Mouse (Mus musculus): ENCODE results near the gene Rftn2. TPM values are rescaled to one million over a fixed set of nuclear protein-coding genes. Genes with fewer than 3 reads are reported as not detected.
A peak's percentile ranks its signal among the peaks of the same experiment; 100 is the strongest.

Rftn2 gene
- polyA plus RNA-seq, 1 experiment, result 20.8 TPM

GRCm38 (mm10) chr1:55182392-55182791, 44.2 kb downstream of the Rftn2 start:
- H3K4me3 ChIP-seq (ENCODE audit: insufficient read depth, low read length), result no peak overlapping the region
- no peak for TF ChIP-seq POLR2A (IDR thresholded peaks at IDR 0.05; ENCODE audit: extremely low read depth, insufficient read depth, low read length)
- TF ChIP-seq CTCF (IDR thresholded peaks at IDR 0.05; ENCODE audit: extremely low read depth, insufficient read depth, low read length), result no peak
- H3K4me1 ChIP-seq (ENCODE audit: control insufficient read depth, insufficient read depth, low read length), result no peaks in the 10 kb centered on the region
- no peak overlapping the region for H3K27ac ChIP-seq (ENCODE audit: insufficient read depth, low read length)

GRCm38 (mm10) chr1:55179917-55180566, 46.5 kb downstream of the Rftn2 start:
- TF ChIP-seq POLR2A (IDR thresholded peaks at IDR 0.05; ENCODE audit: extremely low read depth, insufficient read depth, low read length) (no peak), CTCF (IDR thresholded peaks at IDR 0.05; ENCODE audit: extremely low read depth, insufficient read depth, low read length) (no peak)
- Histone ChIP-seq H3K4me3 (ENCODE audit: insufficient read depth, low read length) (no peak overlapping the region), H3K27ac (ENCODE audit: insufficient read depth, low read length) (no peak overlapping the region), H3K4me1 (ENCODE audit: control insufficient read depth, insufficient read depth, low read length) (no peaks in the 10 kb centered on the region)

GRCm38 (mm10) chr1:55174558-55175034, 52.0 kb downstream of the Rftn2 start:
- H3K4me1 ChIP-seq (ENCODE audit: control insufficient read depth, insufficient read depth, low read length), result no peaks in the 10 kb centered on the region

GRCm38 (mm10) chr1:55173720-55174557, 52.6 kb downstream of the Rftn2 start:
- Histone ChIP-seq H3K27ac (ENCODE audit: insufficient read depth, low read length) (no peak overlapping the region), H3K4me1 (ENCODE audit: control insufficient read depth, insufficient read depth, low read length) (no peaks in the 10 kb centered on the region), H3K4me3 (ENCODE audit: insufficient read depth, low read length) (no peak overlapping the region)
- TF ChIP-seq POLR2A (IDR thresholded peaks at IDR 0.05; ENCODE audit: extremely low read depth, insufficient read depth, low read length), result no peak
- TF ChIP-seq CTCF (IDR thresholded peaks at IDR 0.05; ENCODE audit: extremely low read depth, insufficient read depth, low read length), result no peak

More at GRCm38 (mm10) chr1:55174558-55175034, 52.0 kb downstream of the Rftn2 start:
- H3K4me3 ChIP-seq (ENCODE audit: insufficient read depth, low read length), result no peak overlapping the region
- no peak for TF ChIP-seq POLR2A (IDR thresholded peaks at IDR 0.05; ENCODE audit: extremely low read depth, insufficient read depth, low read length)
- TF ChIP-seq CTCF (IDR thresholded peaks at IDR 0.05; ENCODE audit: extremely low read depth, insufficient read depth, low read length), result no peak
- no peak overlapping the region for H3K27ac ChIP-seq (ENCODE audit: insufficient read depth, low read length)

GRCm38 (mm10) chr1:55171361-55172325, 54.9 kb downstream of the Rftn2 start:
- Histone ChIP-seq H3K4me1 (ENCODE audit: control insufficient read depth, insufficient read depth, low read length) (no peaks in the 10 kb centered on the region), H3K27ac (ENCODE audit: insufficient read depth, low read length) (no peak overlapping the region), H3K4me3 (ENCODE audit: insufficient read depth, low read length) (peak overlapping the region; percentile 22)
- TF ChIP-seq CTCF (IDR thresholded peaks at IDR 0.05; ENCODE audit: extremely low read depth, insufficient read depth, low read length) (no peak), POLR2A (IDR thresholded peaks at IDR 0.05; ENCODE audit: extremely low read depth, insufficient read depth, low read length) (no peak)

- no peak overlapping the region for H3K27ac ChIP-seq (ENCODE audit: insufficient read depth, low read length)
- no peaks in the 10 kb centered on the region for H3K4me1 ChIP-seq (ENCODE audit: control insufficient read depth, insufficient read depth, low read length)
- H3K4me3 ChIP-seq (ENCODE audit: insufficient read depth, low read length), result no peak overlapping the region
- TF ChIP-seq CTCF (IDR thresholded peaks at IDR 0.05; ENCODE audit: extremely low read depth, insufficient read depth, low read length) (no peak), POLR2A (IDR thresholded peaks at IDR 0.05; ENCODE audit: extremely low read depth, insufficient read depth, low read length) (no peak)
Measured at GRCm38 (mm10) chr1:55168591-55168990, 58.0 kb downstream of the Rftn2 start.

- Histone ChIP-seq H3K4me3 (ENCODE audit: insufficient read depth, low read length) (no peak overlapping the region), H3K27ac (ENCODE audit: insufficient read depth, low read length) (no peak overlapping the region), H3K4me1 (ENCODE audit: control insufficient read depth, insufficient read depth, low read length) (no peaks in the 10 kb centered on the region)
- TF ChIP-seq POLR2A (IDR thresholded peaks at IDR 0.05; ENCODE audit: extremely low read depth, insufficient read depth, low read length), result no peak
- no peak for TF ChIP-seq CTCF (IDR thresholded peaks at IDR 0.05; ENCODE audit: extremely low read depth, insufficient read depth, low read length)
Measured at GRCm38 (mm10) chr1:55167560-55167959, 59.0 kb downstream of the Rftn2 start.

GRCm38 (mm10) chr1:55164005-55164404, 62.6 kb downstream of the Rftn2 start:
- Histone ChIP-seq H3K4me3 (ENCODE audit: insufficient read depth, low read length) (no peak overlapping the region), H3K4me1 (ENCODE audit: control insufficient read depth, insufficient read depth, low read length) (peaks cover 3% of the 10 kb centered on the region; the same call in 1 of the 2 replicates), H3K27ac (ENCODE audit: insufficient read depth, low read length) (no peak overlapping the region)
- TF ChIP-seq POLR2A (IDR thresholded peaks at IDR 0.05; ENCODE audit: extremely low read depth, insufficient read depth, low read length) (no peak), CTCF (IDR thresholded peaks at IDR 0.05; ENCODE audit: extremely low read depth, insufficient read depth, low read length) (no peak)

- no peak for TF ChIP-seq POLR2A (IDR thresholded peaks at IDR 0.05; ENCODE audit: extremely low read depth, insufficient read depth, low read length)
- no peak for TF ChIP-seq CTCF (IDR thresholded peaks at IDR 0.05; ENCODE audit: extremely low read depth, insufficient read depth, low read length)
Measured at GRCm38 (mm10) chr1:55162781-55163180, 63.8 kb downstream of the Rftn2 start.

More at GRCm38 (mm10) chr1:55162781-55163180, 63.8 kb downstream of the Rftn2 start:
- H3K27ac ChIP-seq (ENCODE audit: insufficient read depth, low read length), result no peak overlapping the region
- peaks cover 9% of the 10 kb centered on the region; the same call in 1 of the 2 replicates for H3K4me1 ChIP-seq (ENCODE audit: control insufficient read depth, insufficient read depth, low read length)
- H3K4me3 ChIP-seq (ENCODE audit: insufficient read depth, low read length), result no peak overlapping the region
